Mouse (Mus musculus) NIH3T3 (cell line): ENCODE measurements around the gene Adamts12.
A peak's percentile ranks its signal among the peaks of the same experiment; 100 is the strongest.

Experiments used
- DNase-seq: peaks from one replicate; pipeline ENCODE4 v3.0.0-alpha.2; 2012; ENCODE audit warnings: low read depth

Gene Adamts12

DNA sequence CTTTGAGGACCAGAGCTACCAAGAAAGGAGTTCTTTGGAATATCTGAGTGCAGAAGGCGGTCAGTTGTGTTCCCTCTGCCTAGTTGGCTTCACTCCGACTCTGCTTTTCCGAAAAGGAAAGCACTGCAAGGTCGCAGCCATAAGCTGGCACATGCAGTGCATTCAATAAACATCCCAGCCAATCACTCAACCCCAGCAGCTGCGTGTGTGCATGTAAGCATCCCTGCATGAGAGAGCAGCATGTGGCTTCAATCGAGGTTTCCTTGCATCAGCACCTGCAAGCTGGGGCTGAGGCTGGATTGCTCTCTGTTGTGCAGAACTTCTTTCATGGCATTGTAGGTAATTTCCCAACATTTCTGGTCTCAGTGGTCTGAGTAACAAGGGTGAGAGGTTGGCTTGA is 230.4 kb downstream of the Adamts12 start:
- DNase-seq, result peak; percentile 51

DNA sequence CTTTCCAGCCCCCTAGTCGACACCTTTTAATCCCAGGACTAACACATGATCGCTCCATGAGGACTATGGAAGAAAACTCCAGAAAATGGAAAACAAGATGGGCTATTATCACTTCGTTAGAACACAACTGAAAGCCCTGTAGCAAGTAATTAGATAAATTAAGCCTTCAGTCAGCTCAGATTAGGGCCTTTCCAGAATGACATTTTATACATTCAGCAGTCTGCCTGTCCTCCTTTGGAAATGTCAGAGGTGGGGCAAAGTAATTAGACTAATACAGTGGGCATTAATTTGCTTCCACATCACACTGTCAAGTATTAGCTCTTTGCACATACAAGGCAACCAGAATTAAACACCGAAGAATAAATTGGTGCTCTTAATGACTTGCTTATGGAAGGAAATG is 233.4 kb downstream of the Adamts12 start:
- DNase-seq, result no peak

DNA sequence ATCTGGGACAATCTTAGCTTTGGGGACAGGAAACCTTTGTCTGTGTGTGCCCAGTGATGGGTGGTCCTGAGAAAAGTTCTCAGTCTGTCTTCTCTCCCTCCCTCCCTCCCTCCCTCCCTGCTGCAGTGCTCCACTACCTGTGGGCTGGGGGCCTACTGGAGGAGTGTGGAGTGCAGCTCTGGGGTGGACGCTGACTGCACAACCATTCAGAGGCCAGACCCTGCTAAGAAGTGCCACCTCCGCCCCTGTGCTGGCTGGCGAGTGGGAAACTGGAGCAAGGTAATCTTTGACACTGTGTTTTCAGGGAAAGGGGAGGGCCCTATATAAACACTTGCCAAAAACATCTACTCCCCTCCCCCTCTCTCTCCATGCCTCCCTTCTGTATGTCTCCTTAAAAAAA is 252.5 kb downstream of the Adamts12 start:
- no peak for DNase-seq

DNA sequence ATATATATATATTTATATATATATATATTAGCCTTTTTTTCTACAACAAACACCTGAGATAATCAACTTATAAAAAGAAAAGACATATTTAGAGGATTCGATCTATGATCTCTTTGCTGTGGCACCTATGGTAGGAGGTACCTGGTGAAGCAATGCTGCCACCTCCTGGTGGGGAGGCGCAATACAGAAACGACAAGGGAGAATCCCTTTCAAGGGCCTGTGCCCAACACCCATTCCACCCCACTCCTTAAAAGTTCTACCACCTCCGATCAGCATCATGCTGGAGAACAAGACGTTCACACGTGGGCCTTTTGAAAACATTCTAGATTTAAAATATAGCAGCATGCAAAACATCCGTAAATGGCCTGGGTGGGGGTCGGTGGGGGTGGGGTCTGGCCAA is 255.9 kb downstream of the Adamts12 start:
- peak; percentile 86 for DNase-seq

DNA sequence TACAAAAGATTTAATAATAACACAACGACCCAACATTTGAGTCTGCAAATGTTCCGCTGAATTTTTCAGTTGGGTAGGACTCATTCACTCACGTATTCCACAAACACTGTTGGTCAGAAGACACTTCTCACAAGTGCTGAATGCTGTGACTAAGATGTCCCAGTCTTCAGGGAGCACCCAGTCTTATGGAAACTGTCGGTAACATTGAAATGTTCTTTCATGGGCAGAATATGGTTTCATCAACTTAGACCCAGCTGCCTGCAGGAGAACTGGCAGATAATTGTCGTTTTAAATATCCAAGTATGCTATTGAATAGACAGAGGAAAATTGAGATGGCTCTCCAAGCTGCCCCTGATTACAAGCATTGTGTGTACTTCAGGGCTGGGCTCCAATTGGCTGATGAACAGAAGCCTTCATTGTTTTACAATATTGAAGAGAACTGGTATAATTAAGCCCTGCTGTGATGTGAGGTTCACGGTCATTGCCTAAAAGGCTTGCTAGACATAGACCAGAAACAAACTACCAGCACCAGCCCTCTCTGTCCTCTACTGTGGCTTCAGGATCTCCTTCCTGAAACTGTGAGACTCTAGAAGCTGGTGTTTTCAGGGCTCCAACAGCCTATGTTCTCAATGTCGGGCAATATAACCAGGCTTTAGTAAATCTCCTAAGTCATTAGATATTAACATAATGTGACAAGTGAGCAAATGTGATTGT is 275.0 kb downstream of the Adamts12 start:
- DNase-seq, result no peak

DNA sequence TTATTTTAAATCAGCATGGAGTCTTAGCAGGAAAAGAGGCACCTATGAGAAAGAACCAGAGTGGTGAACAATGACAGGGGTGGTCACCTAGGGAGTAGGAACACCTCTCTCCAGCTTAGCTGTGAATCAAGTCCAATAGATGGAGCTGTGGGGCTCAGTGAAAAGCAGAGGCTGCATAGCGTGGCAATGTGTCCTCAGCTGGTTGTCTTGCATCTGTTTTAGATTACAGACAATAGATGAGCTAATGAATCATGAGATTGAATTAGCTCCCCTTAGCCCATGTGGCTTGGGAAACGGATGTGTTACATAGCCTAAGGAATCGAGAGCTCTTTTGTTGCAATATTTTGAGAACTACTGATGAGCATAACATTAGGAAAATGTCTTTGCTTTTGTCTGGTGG is 291.3 kb downstream of the Adamts12 start:
- peak; percentile 79 for DNase-seq

DNA sequence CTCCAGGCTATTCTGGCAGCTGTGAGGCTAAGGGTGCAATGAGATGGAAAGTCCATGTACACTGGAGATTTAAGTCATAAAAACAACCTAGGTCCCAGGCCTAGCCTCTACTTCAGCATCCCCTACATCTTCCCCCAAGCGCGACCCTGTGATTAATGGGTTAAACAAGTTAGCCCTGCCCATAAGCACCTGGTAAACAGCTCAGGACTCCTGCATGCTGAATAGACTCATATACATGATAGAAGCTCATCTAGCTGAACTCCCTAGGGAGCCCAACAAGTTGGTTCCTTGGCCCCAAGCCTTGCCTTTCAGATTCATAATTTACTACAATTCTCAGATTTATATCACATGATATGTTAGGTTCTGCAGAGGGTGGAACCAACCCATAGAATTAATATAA is 292.9 kb downstream of the Adamts12 start:
- DNase-seq, result peak; percentile 19

DNA sequence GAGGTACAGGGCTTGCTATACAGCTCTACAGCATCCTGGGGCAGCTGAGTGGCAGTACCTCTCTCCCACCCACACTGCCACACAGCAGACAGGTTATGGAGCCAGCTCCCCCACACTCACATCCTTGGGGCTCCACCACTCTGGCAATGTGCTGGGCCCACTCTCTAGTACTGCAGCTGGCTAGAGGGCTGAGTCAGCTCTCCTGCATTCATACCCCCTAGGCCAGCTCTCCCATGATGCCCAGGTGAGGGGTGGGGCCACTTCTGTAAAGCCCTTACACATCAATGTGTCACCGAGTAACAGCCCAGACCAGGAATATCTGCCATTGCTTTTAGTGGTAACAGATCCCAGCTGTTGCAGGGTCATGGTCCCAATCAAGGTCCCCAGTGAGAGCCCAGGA is 296.3 kb downstream of the Adamts12 start:
- no peak for DNase-seq

DNA sequence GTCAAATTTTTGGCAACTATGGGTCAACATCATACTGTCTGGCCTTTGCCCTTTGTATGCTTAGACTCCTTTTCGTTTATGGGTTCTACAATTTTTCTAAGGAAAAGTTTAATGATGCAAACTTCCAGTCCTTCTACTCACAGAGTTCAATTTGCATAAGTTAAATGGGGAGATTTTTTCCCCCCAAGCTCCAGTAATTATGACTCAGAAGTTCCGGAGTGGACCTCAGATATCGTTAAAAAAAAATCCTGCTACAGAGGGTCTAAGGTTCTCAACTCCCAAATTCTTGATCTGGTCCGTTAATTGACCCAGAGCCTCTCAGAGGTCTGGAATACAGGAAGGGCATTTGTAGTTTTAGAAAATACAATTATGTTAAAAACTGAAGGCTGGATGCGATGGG is 297.2 kb downstream of the Adamts12 start:
- DNase-seq, result no peak

DNA sequence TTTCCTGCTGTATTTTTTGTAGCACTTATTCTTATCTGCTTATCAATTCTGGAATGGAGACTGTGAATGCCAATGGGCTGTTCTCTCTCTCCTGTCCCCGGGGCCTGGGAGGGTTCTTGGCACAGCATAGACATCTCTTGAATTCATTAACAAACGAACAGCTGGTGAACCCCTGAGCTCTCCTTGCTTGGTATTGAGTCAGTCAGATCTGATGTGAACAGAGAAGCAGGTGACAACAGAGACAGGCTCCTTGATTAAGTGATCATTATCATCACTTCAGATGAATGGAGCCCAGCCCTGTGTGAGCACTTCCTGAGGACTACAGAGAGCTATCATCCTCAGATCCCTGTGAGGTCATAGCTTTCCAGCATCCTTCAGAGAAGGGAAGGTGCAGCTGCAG is 299.5 kb downstream of the Adamts12 start:
- peak; percentile 36 for DNase-seq

DNA sequence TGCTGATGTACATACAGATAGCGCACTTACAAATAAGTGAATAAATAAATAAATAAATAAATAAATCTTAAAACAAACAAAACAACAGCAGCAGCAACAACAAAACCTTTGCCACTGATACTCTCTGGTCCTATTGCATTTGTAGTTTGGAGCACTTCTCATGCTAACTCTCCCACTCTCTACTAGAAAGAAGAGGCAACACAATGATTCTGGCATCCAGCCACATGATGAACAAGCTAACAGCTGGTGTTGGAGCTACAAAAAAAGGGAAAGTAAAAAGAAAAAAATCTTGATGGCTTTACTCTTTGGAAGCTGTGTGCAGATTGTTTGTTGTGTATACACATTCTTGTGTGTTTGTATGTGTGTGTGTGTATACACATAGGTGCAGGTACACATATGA is 300.2 kb downstream of the Adamts12 start:
- peak; percentile 27 for DNase-seq

DNA sequence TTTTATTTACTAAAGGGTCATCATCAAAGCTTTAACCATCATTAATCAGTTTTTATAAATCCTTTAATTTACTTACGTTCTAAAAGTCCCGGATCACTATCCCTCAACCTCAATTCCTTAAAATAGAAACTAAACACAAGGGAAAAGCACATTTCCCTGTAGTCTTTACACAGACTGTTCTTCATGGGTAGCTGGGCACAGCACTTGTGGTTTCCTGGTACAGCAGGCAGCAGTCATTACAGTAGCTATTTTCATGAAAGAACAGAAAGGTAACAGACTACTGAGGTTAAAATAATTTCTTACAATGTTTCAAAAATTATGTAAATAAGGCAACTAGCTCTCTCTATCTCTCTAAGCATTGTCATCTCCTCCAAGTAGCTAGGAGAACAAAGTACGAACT is 305.0 kb downstream of the Adamts12 start:
- DNase-seq, result no peak

DNA sequence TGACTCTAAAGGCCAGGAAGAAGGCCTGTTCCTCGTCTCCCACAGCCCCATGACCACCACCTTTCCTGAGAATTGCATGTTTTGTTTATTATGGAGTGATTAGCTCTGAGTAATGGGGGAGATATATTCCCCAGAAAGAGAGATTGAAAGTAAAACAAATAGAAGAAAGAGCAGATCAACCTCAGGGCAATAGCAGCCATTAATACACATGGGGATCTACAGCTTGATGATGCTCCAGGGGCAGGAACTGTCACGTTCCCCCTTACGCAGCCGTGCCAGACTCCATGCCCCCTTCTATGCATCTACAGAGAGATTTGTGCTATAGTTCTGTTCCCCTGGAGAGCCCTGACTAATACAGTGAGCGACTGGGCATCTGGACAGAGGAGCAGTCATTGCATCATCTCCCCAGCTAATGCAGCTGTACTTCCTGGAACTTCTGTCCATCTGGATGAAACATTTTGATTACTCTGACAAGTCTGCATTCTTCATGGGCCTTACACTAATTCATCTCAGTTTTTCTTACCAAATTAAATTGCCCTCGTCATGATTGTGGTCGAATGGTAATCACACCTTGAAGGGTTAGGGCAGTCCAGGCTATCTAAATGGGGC is 306.0 kb downstream of the Adamts12 start:
- peak; percentile 67 for DNase-seq

DNA sequence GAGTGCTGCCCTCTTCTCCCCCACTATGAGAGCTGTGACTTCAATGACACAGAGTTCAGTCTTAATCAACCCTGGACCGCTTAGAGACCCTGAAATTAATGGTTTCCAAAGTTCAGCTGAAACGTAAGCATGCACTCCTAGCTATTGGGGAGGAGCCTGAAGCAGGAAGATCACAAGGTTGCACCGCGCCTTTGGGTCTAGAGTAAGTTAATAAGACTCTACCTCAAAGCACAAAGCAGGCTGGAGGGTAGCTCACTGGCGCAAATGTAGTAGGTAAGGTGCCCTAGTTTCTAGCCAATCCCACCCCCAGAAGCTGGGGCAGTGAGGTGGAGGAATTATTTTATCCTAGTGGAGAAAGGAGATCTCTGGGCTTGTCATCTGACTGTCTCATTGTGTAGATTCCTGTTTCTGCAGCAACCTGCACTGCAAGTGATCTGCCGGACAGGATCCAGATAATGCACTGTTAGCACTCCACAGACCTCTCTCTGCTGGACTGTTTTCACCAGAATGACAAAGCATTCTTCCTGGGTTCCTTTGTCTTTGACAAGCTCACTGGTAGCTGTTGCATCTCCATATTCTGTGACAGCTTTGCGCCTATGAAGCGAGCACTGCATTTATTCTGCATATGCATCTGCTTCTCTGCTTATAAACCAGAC is 315.0 kb downstream of the Adamts12 start:
- peak; percentile 13 for DNase-seq

DNA sequence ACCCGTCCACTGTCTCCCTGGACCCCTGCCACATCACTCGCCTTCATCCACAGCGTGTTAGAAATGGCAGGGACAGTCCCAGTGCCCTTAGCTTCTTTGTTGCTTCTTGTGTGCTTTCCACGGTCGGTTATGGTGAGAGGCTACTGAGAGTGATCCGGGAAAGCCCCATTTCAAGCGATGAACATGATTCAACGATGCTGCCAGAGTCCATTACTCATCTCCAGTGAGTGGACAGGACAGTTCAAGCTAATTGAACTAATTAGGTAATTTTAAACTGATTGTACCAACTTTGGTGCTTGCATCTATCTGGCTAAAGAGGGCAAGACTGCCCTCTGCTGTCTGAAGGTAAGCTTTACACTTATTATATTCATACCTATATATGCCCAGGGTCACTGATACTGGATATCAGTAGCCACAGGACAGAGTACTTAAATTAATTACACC is 315.5 kb downstream of the Adamts12 start:
- peak; percentile 83 for DNase-seq

DNA sequence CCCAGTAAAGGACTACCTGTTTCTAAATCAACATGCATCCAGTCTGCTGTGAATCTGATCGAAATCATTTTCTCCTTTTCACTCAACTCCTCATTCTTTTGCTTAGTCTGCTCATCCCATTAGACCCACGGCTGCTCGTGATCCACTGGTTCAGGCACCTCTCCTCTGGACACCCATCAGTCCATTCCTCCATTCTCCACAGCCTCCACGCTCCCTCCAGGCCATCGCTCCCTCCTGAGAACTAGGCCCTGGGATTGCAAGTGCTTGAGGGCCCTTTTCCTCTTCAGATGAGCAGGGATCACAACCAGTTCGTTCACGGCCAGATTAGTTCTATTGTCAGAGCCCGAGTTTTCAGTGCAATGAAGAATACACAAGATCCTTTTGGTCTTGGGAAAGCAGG is 316.0 kb downstream of the Adamts12 start:
- DNase-seq, result no peak

DNA sequence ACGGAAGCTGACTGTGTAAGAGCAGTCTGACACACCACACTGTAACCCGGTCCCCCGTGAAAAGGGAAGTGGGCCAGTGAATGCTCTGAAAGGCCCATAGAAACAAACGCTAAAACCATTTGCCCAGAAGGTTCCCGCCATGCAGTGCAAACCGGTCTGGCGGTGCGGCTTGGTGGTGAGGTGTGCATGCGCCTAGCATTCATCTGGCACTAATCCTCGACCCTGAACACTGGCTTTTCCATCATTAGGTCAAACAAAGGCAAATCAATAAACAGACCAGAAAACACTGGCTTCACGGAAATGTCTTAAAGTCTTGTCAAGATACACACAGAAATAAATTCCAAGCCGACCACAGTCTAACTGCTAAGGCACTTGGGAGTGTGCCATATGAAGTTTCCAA is 318.0 kb downstream of the Adamts12 start:
- peak; percentile 39 for DNase-seq

DNA sequence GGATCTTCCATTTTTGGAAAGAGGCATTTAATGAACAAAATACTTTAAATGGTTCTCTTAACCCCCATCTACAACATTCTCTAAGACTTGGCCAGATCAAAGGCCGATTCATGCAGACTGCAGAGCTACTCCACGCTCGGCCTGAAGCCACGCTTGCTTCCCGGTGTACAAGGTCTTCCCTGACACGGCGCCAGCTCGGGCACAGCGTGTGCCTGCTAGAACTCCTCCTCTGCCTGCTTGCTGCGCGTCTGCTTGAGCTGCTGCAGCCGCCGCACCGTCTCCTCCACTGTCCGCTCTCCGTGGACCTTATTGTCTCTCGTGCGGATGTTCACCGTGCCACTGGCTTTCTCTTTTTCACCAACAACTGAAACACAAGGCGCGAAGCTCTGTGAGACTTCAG is 319.2 kb downstream of the Adamts12 start:
- no peak for DNase-seq

DNA sequence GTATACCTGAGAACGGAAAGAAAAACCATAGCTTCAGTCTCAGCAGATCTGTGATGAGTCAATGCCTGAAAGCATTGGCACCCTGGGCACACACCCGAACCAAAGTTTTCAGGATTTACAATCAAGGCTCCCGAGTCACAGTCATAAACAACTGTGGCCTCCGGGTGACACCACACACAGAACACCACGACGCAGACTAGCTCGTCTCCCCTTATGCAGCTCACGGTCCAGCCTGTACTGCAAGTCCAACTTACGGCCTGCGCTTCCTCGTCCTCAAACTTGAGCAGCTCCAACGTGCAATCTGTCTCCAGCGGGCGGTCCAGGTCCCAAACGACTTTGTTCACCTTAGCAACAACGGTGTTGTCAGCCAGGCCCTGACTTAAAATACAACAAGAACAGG is 328.3 kb downstream of the Adamts12 start:
- DNase-seq, result no peak

DNA sequence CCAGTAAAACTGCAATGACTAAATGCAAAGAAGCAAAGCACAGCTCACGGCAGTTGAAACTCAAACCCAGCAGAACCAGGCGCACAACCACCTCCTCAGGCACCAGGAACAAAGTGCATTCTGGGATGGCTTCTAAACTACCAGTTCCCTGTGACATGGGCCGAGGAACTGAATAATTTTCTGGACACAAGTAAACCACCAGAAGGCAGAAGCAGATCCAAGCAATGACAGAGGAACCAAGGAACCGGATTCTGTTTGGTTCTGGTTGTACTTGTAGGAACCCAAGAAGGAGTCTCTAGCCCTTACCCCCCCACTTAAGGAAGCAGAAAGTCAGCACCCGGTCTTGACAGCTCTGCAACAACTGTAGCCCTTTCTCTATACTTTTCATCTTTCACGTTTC is 331.8 kb downstream of the Adamts12 start:
- DNase-seq, result peak; percentile 62
